Mouse (Mus musculus): ENCODE data around the gene Adam34. TPM values are rescaled to one million over a fixed set of nuclear protein-coding genes. Genes with fewer than 3 reads are reported as not detected.
"Not testable (repeated sequence)": the region's sequence is repeated elsewhere in the genome, so short reads cannot be mapped to it uniquely, and the experiment has no call there.

The Adam34 gene
- total RNA-seq (2021): not detected
- long read RNA-seq, experiment 1: 0 reads
- long read RNA-seq, experiment 2: 0 reads

- DNase-seq: no peak
- intact Hi-C loops (cut with DNase I): no loop called here
Measured at GRCm38 (mm10) chr8:43709949-43710348, at the start of gene Adam34. Gene Adam34, minus strand, starts transcription at chr8:43710049.

GRCm38 (mm10) chr8:43627176-43627575 lies 82.7 kb downstream of the Adam34 start, which contains the start of gene Gm5346:
Gene Gm5346, minus strand, starts transcription at chr8:43627276.
- intact Hi-C loops (cut with DNase I): no loop called here
- no peak for DNase-seq

GRCm38 (mm10) chr8:43616046-43616445 lies 93.8 kb downstream of the Adam34 start:
- no peak for DNase-seq

GRCm38 (mm10) chr8:43603657-43604056 lies 106.2 kb downstream of the Adam34 start:
- DNase-seq; intact Hi-C loops (cut with DNase I): not testable (repeated sequence)

More at GRCm38 (mm10) chr8:43616046-43616445, 93.8 kb downstream of the Adam34 start:
- intact Hi-C loops (cut with DNase I): no loop called here

GRCm38 (mm10) chr8:43603166-43603565 lies 106.7 kb downstream of the Adam34 start:
- intact Hi-C loops (cut with DNase I); DNase-seq: not testable (repeated sequence)

Other genes with a start within 250 kb of the Adam34 start
- gene Adam26b, start 181.9 kb downstream of the Adam34 start, total RNA-seq (2021): not detected
- not detected for gene Adam26a, start 133.3 kb downstream of the Adam34 start, total RNA-seq (2021)
- not detected for gene Gm5346, start 82.8 kb downstream of the Adam34 start, total RNA-seq (2021)